Mouse (Mus musculus) spleen, adult 18-20 months (tissue): ENCODE results near the gene Nbr1.
A peak's percentile ranks its signal among the peaks of the same experiment; 100 is the strongest.

ENCODE experiments used
- DNase-seq, 2 experiments: peaks; one replicate each; pipeline ENCODE4 v3.0.0; 2022; ENCODE audit warnings: mixed read lengths in 2 of 2

The Nbr1 gene

DNA sequence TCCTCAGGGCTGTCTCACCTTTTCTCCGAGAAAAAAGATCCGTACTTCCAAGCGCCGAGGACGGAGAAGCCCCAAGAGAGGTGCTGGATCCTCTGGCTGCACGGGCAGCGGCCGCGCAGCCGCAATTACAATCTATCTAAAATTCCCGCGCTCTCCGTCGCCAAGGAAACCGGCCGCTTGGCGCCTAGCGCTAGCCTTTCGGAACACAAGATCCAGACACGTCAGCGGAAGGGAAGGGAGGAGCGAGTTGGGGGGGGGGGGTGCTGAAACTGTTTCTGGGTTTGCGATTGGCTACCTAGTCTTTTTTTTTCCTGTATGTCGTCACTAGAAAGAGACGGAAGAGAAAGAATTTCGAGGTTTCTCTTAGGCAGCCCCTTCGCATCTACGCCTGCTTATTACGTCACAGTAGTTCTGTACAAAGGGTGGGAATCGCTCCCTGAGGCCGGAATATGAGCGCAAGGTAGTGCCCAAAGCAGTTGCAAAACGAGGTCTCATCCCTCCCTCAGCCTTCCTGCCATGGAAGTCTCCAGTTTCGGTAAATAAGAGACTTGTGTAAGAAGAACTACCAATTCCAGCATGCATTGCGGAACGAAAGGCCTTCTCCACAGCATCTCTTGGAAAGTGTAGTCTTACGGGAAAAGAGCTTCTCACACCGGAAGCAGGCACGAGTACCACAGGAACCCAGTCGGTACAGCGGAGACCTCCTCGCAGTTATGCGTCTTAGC lies at the start of gene Nbr1, which contains the start of gene Brca1:
Gene Nbr1 (plus strand): TSS at position 399 of the 725 bp plus-strand sequence.
Gene Brca1 (minus strand): TSS at position 205 of the 725 bp plus-strand sequence.
- DNase-seq, result peak; percentile 78 to 83

- DNase-seq, result no peak
These were observed 45.6 kb upstream of the Nbr1 start for GRCm38 (mm10) chr11:101506269-101506780.

- no peak for DNase-seq
These were observed 44.9 kb upstream of the Nbr1 start for GRCm38 (mm10) chr11:101507090-101507489.

DNA sequence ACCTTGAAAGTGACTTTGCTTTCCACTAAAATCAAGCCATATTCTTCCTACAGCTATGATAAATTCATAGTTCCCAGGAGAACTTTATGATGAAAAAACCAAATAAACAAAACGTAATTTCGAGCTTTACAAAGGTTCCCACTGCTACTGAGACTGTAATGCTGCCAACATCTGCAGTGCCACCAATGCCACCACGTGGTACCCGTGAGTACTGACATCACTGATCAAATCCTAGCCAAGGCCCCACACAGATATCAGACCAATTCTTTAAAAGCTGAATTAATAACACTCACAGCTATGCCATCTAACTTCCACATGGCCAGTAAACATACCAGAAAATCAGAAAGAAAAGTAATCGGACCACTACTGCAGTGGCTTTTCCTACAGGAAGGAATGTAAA lies 33.0 kb upstream of the Nbr1 start:
- no peak for DNase-seq

GRCm38 (mm10) chr11:101519364-101519763 lies 32.6 kb upstream of the Nbr1 start:
- no peak for DNase-seq

GRCm38 (mm10) chr11:101524446-101524845 lies 27.5 kb upstream of the Nbr1 start:
- no peak for DNase-seq

GRCm38 (mm10) chr11:101525056-101525455 lies 26.9 kb upstream of the Nbr1 start:
- DNase-seq, result no peak

- no peak for DNase-seq
These were observed 25.9 kb upstream of the Nbr1 start for GRCm38 (mm10) chr11:101525936-101526595.

GRCm38 (mm10) chr11:101526686-101527085 lies 25.3 kb upstream of the Nbr1 start:
- no peak for DNase-seq

- no peak for DNase-seq
These were observed 8.4 kb upstream of the Nbr1 start for GRCm38 (mm10) chr11:101543533-101543932.

DNA sequence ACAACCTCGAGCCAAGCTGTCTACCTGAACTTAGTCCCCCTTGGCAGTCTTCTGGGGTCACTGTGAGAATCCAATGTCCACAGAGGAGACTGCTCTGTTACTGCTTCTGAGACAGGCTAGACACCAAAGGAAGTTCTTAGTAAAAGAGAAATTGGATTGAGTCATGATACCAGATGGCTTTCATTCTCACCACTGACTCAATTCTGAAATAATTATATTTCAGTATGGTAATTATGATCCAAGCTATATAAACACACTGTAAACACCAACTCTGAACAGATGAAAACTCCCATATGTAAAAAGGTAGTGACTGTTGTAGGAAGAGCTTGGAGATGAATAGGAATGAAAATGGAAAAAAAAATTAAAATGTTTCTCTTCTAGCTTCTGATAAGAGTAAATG lies 7.8 kb upstream of the Nbr1 start:
- DNase-seq, result no peak

- DNase-seq, result no peak
These were observed 3.4 kb upstream of the Nbr1 start for GRCm38 (mm10) chr11:101548526-101548925.

- peak in 1 of 2 experiments; percentile 94 for DNase-seq
These were observed 739 bp downstream of the Nbr1 start for GRCm38 (mm10) chr11:101552476-101553300.

GRCm38 (mm10) chr11:101553354-101553930 lies 1.5 kb downstream of the Nbr1 start:
- DNase-seq, result no peak

- DNase-seq, result no peak
These were observed 4.6 kb downstream of the Nbr1 start for GRCm38 (mm10) chr11:101556541-101556940.

DNA sequence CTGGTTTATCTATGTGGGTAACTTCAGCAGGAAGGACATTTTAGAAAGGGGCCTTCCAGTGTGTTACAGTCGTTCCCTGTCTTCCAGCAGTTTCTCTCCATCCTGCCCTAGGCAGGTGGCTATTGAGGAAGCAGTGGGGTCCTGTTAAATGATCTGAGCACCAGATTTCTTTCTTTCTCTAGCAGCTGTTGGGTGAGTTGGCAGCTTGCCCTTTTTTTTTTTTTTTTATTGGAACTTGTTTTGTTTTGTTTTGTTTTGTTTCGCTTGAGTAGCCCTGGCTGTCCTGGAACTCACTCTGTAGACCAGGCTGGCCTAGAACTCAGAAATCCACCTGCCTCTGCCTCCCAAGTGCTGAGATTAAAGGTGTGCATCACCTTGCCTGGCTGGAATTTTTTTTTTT lies 5.0 kb downstream of the Nbr1 start:
- no peak for DNase-seq

DNA sequence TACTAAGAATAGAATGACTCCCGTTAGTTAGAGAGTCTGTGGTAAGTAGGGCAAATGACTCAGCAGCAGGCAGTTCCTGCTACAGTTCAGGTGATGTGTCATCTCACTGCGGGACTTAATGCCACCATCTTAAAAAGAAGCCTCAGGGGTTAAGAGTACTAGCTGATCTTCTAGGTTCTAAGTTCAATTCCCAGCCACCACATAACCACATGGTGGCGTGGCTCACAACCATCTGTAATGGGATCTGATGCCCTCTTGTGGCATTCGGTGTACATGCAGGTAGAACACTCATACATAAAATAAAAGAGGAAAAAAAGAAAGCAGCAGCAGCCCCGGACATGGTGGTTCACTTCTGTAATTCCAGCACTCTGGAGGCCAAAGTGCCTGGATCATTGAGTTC lies 10.4 kb downstream of the Nbr1 start:
- peak in 1 of 2 experiments; percentile 43 for DNase-seq

GRCm38 (mm10) chr11:101568421-101568820 lies 16.5 kb downstream of the Nbr1 start:
- no peak for DNase-seq

DNA sequence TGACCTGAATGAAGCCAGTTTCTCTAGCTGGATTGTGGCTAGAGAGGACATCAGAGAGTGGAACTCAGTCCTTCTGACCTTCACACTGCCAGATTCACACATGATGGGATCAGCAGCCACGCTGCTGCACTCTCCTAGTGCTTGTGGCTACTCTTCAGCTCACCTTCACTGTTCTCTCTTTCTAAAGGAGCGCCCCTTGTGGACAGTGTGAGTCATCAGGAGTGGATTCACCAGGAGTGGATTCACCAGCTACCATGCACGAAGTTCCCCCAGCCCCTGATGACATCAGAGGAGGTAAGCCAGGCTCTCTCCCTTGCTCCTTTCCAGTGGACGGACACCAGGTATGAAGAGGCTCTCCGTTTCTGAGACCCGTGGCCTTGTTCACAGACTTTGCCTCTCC lies 24.2 kb downstream of the Nbr1 start:
- no peak for DNase-seq

GRCm38 (mm10) chr11:101581081-101581764 lies 29.3 kb downstream of the Nbr1 start:
- DNase-seq, result no peak

DNA sequence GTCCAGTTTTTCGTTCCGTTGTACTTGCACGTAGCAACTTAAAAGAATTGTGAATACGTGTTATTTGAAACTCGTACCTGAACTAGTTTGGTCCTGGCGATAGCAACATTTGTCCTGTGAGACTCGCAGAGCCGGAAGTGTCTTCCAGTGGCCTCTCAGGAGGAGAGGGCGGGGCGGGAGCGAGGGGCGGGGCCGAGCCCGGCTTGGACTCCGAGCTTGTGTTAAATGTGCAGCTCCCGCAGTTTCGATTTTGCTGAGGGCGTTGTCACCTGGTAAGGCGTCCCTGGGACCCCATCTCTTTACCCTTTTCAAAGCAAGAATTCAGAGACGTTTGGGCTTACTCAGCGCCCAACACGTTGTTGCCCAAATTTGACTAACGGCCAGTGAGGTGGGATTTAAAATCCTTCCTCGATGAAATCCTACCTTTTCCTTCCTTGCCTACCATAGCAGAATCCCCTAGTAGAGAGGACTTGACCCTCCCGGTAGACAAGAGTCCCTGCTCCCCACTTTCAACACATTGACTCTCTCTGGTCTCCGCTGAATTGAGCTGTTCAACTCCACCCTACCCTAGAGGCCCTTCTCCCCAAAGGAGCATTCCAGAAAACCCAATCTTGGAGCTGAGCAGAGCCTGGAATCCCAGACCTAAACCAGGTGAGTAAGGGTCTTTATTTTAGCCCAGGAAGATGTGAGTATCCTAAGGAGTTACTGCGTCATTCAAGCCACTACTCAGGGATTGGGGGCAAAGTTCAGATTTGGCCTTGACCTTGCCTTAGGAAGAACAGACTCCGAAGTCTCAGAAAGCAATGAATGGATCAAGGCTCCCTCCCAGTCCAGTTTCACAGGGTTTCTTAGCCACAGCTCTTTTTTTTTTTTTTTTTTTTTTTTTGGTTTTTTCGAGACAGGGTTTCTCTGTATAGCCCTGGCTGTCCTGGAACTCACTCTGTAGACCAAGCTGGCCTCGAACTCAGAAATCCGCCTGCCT lies 30.4 kb downstream of the Nbr1 start, which contains the start of gene Tmem106a:
Gene Tmem106a (plus strand): TSS at position 189 of the 982 bp plus-strand sequence.
- DNase-seq, result peak; percentile 42 to 55
